Mouse (Mus musculus) kidney, postnatal 25 days (tissue): ENCODE data around the gene Ttc13.

Experiments
- DNase-seq, 2 experiments: peaks; one replicate each; pipeline ENCODE4 v3.0.0; 2021; ENCODE audit warnings: mixed read lengths in 2 of 2

Gene Ttc13

GRCm38 (mm10) chr8:124721862-124722515 is at the start of gene Ttc13, which contains the start of gene Arv1:
TSS of gene Ttc13 (minus strand) at chr8:124721983.
TSS of gene Arv1 (plus strand) at chr8:124722139.
- DNase-seq = peak; percentile 95 to 98

DNA sequence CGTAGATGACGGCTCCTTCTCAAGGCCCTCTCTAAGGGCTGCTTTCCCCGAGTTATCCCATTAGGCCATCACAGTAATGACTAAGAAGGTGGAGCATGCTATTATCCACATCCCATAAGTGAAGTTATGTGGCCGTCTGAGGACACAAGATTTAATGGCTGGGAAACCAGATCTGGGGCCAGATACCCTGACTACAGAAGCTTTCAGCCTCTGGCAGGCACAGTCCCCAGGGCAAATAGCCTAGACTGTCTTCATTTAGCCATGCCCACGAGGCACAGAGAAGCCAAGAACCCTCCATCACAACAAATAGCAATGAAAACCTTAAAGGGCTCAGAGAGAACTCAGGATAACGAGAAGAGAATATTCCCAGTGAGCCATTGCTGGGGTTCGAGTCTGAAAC is 41.3 kb upstream of the Ttc13 start:
- DNase-seq = no peak

DNA sequence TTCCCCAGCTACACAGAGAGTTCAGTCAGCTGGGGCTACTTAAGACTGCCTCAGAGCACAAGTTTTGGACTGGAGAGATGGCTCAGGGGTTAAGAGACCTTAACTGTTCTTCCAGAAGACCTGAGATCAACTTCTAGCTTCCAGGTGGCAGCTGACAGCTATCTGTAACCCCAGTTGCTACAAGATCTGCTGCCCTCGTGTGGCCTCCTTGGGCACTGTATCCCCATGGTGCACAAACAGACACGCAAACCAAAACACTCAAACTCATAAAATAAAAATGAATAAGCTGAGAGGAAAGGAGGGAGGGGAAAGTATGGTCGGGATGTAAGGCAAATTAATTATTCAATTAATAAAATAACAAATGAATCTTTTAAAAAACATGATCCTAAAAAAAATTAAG is 36.8 kb upstream of the Ttc13 start:
- peak; percentile 50 to 54 for DNase-seq

GRCm38 (mm10) chr8:124756601-124757000 is 34.8 kb upstream of the Ttc13 start:
- no peak for DNase-seq

GRCm38 (mm10) chr8:124756153-124756552 is 34.4 kb upstream of the Ttc13 start:
- no peak for DNase-seq

DNA sequence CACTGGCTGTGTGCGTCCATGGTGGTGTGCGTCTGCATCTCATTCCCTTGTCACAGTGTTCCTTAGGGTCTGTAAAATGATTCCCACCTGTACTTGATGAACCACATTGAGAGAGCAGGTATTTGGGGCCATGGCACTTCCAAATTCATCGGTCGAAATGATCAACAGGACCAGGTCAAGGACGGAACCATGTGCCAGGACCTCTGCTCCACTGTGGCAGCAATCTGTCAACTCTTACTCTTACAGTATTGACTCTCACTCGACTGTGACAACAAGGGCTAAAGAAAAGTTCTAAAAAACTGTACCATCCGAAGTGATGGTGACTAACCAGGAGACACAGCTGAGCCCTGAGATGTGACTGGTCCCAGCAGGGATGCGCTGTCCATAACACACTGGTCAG is 33.7 kb upstream of the Ttc13 start:
- no peak for DNase-seq

- DNase-seq = no peak
Observed at GRCm38 (mm10) chr8:124754792-124755190, 33.0 kb upstream of the Ttc13 start.

GRCm38 (mm10) chr8:124754101-124754791 is 32.5 kb upstream of the Ttc13 start:
- peak in 1 of 2 experiments; percentile 11 for DNase-seq

DNA sequence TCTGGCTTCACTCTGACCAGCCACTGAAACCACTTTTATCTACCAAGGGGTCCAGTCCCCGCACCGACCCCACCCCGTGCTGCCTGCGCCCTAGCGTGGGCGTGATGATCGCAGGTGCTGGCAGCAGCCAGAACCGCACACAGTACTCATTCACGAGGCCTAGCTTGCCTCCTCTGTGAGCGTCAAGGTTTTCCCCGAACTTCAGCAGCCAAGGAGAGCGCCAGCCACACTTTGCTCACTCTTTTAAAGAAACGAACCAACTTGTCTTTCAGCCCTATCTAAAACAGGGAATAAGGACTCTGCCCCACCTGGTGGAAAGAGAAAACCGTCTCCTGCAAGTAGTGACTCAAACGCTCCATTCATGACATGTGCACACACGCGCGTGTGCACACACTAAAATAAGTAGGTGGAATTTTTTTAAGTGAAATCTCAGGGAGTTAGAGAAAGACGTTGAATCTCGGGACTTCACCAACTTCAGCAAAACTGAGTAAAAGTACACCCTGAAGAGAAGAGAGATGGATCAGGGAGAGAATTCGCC is 30.6 kb upstream of the Ttc13 start:
- DNase-seq = no peak

DNA sequence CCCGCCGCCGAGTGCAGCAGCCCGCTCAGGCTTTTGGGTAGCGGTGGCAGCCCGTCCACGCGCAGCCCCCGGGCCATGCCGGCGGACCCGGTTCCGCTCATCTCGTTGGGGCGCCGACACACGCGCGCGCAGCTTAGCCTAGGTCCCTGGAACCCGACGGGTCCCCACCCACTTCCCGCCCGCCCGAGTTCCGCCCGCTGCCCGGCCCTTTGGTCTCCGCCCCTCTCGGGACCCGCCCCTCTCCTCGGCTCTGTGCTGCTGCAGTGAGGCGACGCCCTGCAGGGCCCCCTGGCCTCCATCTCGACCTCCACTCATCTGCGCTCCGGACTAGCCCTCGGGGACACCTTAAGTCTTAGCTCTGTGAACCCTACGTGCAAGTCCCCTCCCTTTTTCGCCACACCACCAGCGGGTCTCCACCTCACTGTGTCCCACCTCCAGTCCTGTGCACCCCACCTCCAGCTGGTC is 30.0 kb upstream of the Ttc13 start, which contains the start of gene Fam89a:
Gene Fam89a (minus strand): TSS at position 124 of the 465 bp plus-strand sequence.
- DNase-seq = peak; percentile 58 to 77

GRCm38 (mm10) chr8:124751191-124751590 is 29.4 kb upstream of the Ttc13 start:
- DNase-seq = peak in 1 of 2 experiments; percentile 39

GRCm38 (mm10) chr8:124746661-124747060 is 24.9 kb upstream of the Ttc13 start:
- DNase-seq = no peak

- DNase-seq = peak in 1 of 2 experiments; percentile 43
Observed at GRCm38 (mm10) chr8:124739268-124739667, 17.5 kb upstream of the Ttc13 start.

GRCm38 (mm10) chr8:124735371-124735911 is 13.7 kb upstream of the Ttc13 start:
- DNase-seq = no peak

DNA sequence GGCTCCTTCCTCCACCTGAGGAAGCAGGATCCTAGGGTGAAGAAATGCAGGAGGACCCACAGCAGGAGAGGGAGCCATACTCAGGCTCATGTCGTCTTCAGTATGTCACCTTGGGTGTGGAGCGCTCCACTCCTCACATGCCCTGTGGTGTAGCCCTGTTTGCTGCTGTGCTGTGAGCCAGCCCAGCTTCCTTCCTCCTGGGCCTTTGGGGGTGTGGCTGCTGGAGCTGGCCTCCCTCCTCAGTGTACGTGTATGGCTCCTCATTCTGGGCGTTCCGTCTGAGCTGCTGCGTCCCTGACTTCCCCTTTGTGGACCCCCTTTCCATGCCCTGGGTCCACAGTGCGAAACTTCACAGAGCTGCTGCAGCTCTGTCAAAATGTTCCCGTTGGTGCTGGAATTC is 11.0 kb upstream of the Ttc13 start:
- no peak for DNase-seq

- peak in 1 of 2 experiments; percentile 19 for DNase-seq
Observed at GRCm38 (mm10) chr8:124724301-124724700, 2.5 kb upstream of the Ttc13 start.

- no peak for DNase-seq
Observed at GRCm38 (mm10) chr8:124720938-124721861, 583 bp downstream of the Ttc13 start.

GRCm38 (mm10) chr8:124720133-124720532 is 1.6 kb downstream of the Ttc13 start:
- DNase-seq = no peak

DNA sequence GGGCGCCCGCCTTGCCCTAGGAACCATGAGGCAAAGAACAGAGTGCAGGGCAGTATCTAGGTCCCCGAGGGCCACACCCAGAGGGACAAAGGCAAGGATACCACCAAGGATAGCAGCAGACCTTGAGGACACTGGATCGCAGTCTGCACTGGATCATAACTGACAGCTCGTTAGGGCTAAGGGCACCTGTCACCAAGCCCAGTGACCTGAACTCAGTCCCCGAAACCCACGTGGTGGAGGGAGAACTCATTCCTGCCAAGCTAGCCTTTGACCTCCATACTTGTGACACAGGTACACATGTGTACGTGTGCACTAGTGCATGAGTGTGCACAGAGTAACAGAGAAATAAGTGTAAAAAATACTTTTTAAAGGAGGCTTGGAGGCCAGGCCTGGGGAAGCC is 6.0 kb downstream of the Ttc13 start:
- no peak for DNase-seq

DNA sequence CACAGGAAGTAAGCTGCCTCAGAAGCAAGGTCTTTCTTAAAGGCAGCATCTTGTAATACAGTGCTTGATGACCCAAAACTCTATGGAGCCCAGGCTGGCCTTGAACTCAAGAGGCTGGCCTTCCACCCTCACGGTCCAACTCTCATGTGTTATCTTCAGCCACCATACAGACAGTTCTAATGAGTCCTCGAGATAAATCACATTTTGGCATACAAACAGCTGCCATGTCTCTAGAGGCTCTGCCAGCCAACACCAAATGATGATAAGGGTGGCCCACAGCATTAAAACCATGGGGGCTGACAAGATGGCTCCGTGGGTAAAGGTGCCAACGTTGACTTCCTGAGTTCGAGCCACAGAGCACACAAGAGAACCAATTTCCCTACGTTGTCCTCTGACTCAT is 8.6 kb downstream of the Ttc13 start:
- DNase-seq = no peak

DNA sequence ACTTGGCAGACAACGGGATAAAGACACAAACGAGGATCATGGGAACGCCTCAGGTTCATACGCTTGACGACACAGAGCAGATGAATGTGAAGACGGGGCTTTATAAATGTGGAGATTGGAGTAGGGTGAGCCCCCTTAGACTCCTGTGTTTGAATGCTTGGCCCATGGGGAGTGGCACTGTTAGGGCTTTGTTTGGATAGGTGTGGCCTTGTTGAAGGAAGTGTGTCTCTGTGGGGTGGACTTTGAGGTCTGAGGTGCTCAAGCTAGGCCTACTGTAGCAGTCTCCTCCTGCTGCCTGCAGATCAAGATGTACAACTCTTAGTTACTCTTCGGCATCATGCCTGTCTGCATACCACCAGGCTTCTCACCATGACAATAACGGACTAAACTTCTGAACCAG is 16.0 kb downstream of the Ttc13 start:
- no peak for DNase-seq

DNA sequence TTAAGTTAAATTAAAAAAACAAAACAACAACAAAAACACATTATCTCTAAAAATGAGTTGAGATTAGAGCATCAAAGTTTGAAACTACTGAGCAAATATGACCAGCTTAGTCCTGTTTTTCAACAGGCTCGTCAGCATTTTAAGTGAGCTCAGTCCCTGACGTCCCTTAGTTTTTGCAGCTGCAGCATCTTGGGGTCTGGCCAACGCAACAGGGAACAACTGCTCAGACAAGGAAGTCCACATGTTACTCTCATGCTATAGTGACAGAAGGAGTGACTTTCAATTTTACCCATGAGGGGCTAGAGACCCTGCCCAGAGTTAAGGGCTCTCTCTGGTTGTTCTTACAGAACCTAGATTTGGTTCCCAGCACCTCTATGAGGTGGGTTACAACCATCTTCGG is 17.4 kb downstream of the Ttc13 start:
- DNase-seq = no peak

GRCm38 (mm10) chr8:124703526-124703925 is 18.3 kb downstream of the Ttc13 start:
- DNase-seq = no peak
